Mouse (Mus musculus) cortical plate, adult 2 months (tissue): ENCODE measurements around the gene Scel.

Experiments
- CTCF ChIP-seq: fragments of 200-500 bp; IDR thresholded peaks from 2 replicates; pipeline ENCODE4 v1.5.1; 2011; ENCODE audit warnings: mild to moderate bottlenecking, control low read depth, low read length; ENCODE audit not compliant: insufficient read depth; ENCODE audit errors: extremely low read depth
- POLR2A ChIP-seq: fragments of 200-500 bp; IDR thresholded peaks from 2 replicates; pipeline ENCODE4 v1.6.1; 2011; ENCODE audit warnings: mild to moderate bottlenecking, low read length, control low read depth; ENCODE audit not compliant: insufficient read depth; ENCODE audit errors: extremely low read depth

- TF ChIP-seq CTCF, result no peak
- TF ChIP-seq POLR2A, result no peak
Observed at GRCm38 (mm10) chr14:103550921-103551320, 37.8 kb downstream of the Scel start.
